Mouse (Mus musculus): ENCODE results near the gene E030018B13Rik. TPM values are rescaled to one million over a fixed set of nuclear protein-coding genes. Genes with fewer than 3 reads are reported as not detected.

The E030018B13Rik gene
- polyA plus RNA-seq, 1 experiment from 2014 or later: not detected

GRCm38 (mm10) chr7:63889116-63889975 is 27.3 kb upstream of the E030018B13Rik start:
- 74% methylated on average over 9 of the region's 9 CpGs for WGBS

GRCm38 (mm10) chr7:63891488-63892075 is 25.1 kb upstream of the E030018B13Rik start:
- DNase-seq (ENCODE audit: low spot score): no peak
- peaks cover 18% of the 10 kb centered on the region for H3K4me1 ChIP-seq (replicated peaks)
- no peak overlapping the region for H3K27ac ChIP-seq
- no peaks in the 10 kb centered on the region for H3K27me3 ChIP-seq (ENCODE audit: insufficient read depth, poor library complexity, severe bottlenecking)
- 72% methylated on average over 43 of the region's 43 CpGs for WGBS
- no peak overlapping the region for H3K4me3 ChIP-seq
- H3K9me3 ChIP-seq: no peaks in the 10 kb centered on the region
- peaks cover 46% of the 10 kb centered on the region for H3K36me3 ChIP-seq

More at GRCm38 (mm10) chr7:63889116-63889975, 27.3 kb upstream of the E030018B13Rik start:
- DNase-seq (ENCODE audit: low spot score): no peak
- no peaks in the 10 kb centered on the region for H3K27me3 ChIP-seq (ENCODE audit: insufficient read depth, poor library complexity, severe bottlenecking)
- peaks cover 46% of the 10 kb centered on the region for H3K36me3 ChIP-seq
- H3K27ac ChIP-seq: no peak overlapping the region; the same call in 1 of the 2 replicates
- no peaks in the 10 kb centered on the region for H3K9me3 ChIP-seq
- no peak overlapping the region for H3K4me3 ChIP-seq
- peaks cover 12% of the 10 kb centered on the region for H3K4me1 ChIP-seq (replicated peaks)

- 88% methylated on average over 5 of the region's 5 CpGs for WGBS
- H3K27me3 ChIP-seq (ENCODE audit: insufficient read depth, poor library complexity, severe bottlenecking): no peaks in the 10 kb centered on the region
- no peaks in the 10 kb centered on the region for H3K9me3 ChIP-seq
- peaks cover 35% of the 10 kb centered on the region for H3K4me1 ChIP-seq (replicated peaks)
- no peak overlapping the region for H3K4me3 ChIP-seq
- peaks cover 35% of the 10 kb centered on the region for H3K36me3 ChIP-seq
- DNase-seq (ENCODE audit: low spot score): no peak
- no peak overlapping the region for H3K27ac ChIP-seq
Measured at GRCm38 (mm10) chr7:63893201-63893600, 23.5 kb upstream of the E030018B13Rik start.

GRCm38 (mm10) chr7:63893729-63894128 is 22.9 kb upstream of the E030018B13Rik start:
- WGBS: 76% methylated on average over 4 of the region's 4 CpGs
- Histone ChIP-seq H3K27ac (no peak overlapping the region), H3K4me3 (no peak overlapping the region), H3K36me3 (peaks cover 30% of the 10 kb centered on the region), H3K4me1 (replicated peaks) (peaks cover 37% of the 10 kb centered on the region), H3K9me3 (no peaks in the 10 kb centered on the region), H3K27me3 (ENCODE audit: insufficient read depth, poor library complexity, severe bottlenecking) (no peaks in the 10 kb centered on the region)
- DNase-seq (ENCODE audit: low spot score): no peak

GRCm38 (mm10) chr7:63894662-63895061 is 22.0 kb upstream of the E030018B13Rik start:
- H3K27ac ChIP-seq: no peak overlapping the region
- no peak overlapping the region for H3K4me3 ChIP-seq
- H3K4me1 ChIP-seq (replicated peaks): peaks cover 30% of the 10 kb centered on the region
- H3K36me3 ChIP-seq: peaks cover 21% of the 10 kb centered on the region
- DNase-seq (ENCODE audit: low spot score): no peak
- 72% methylated on average over 4 of the region's 4 CpGs for WGBS
- no peaks in the 10 kb centered on the region for H3K27me3 ChIP-seq (ENCODE audit: insufficient read depth, poor library complexity, severe bottlenecking)
- no peaks in the 10 kb centered on the region for H3K9me3 ChIP-seq

GRCm38 (mm10) chr7:63895223-63895622 is 21.4 kb upstream of the E030018B13Rik start:
- 90% methylated on average over 3 of the region's 3 CpGs for WGBS
- H3K27ac ChIP-seq: no peak overlapping the region

GRCm38 (mm10) chr7:63896276-63896967 is 20.2 kb upstream of the E030018B13Rik start:
- H3K36me3 ChIP-seq: peaks cover 4% of the 10 kb centered on the region
- no peaks in the 10 kb centered on the region for H3K27me3 ChIP-seq (ENCODE audit: insufficient read depth, poor library complexity, severe bottlenecking)
- DNase-seq (ENCODE audit: low spot score): no peak
- peak overlapping the region; percentile 48 for H3K4me3 ChIP-seq
- H3K4me1 ChIP-seq (replicated peaks): peaks cover 30% of the 10 kb centered on the region
- 20% methylated on average over 17 of the region's 17 CpGs for WGBS
- H3K27ac ChIP-seq: peak overlapping the region; percentile 82
- no peaks in the 10 kb centered on the region for H3K9me3 ChIP-seq

More at GRCm38 (mm10) chr7:63895223-63895622, 21.4 kb upstream of the E030018B13Rik start:
- H3K4me3 ChIP-seq: no peak overlapping the region
- DNase-seq (ENCODE audit: low spot score): no peak
- H3K9me3 ChIP-seq: no peaks in the 10 kb centered on the region
- peaks cover 16% of the 10 kb centered on the region for H3K36me3 ChIP-seq
- no peaks in the 10 kb centered on the region for H3K27me3 ChIP-seq (ENCODE audit: insufficient read depth, poor library complexity, severe bottlenecking)
- peaks cover 28% of the 10 kb centered on the region for H3K4me1 ChIP-seq (replicated peaks)

- peak overlapping the region; percentile 82 for H3K27ac ChIP-seq
- H3K27me3 ChIP-seq (ENCODE audit: insufficient read depth, poor library complexity, severe bottlenecking): no peaks in the 10 kb centered on the region
Measured at GRCm38 (mm10) chr7:63896968-63897468, 19.6 kb upstream of the E030018B13Rik start.

GRCm38 (mm10) chr7:63897655-63898054 is 19.0 kb upstream of the E030018B13Rik start:
- Histone ChIP-seq H3K27me3 (ENCODE audit: insufficient read depth, poor library complexity, severe bottlenecking) (no peaks in the 10 kb centered on the region), H3K4me3 (peak overlapping the region; percentile 48; the same call in 1 of the 2 replicates), H3K27ac (peak overlapping the region; percentile 82; the same call in 1 of the 2 replicates), H3K36me3 (no peaks in the 10 kb centered on the region), H3K9me3 (no peaks in the 10 kb centered on the region), H3K4me1 (replicated peaks) (peaks cover 33% of the 10 kb centered on the region)
- 55% methylated on average over 3 of the region's 3 CpGs for WGBS
- no peak for DNase-seq (ENCODE audit: low spot score)

More at GRCm38 (mm10) chr7:63896968-63897468, 19.6 kb upstream of the E030018B13Rik start:
- H3K9me3 ChIP-seq: no peaks in the 10 kb centered on the region
- WGBS: 3% methylated on average over 22 of the region's 22 CpGs
- H3K4me3 ChIP-seq: peak overlapping the region; percentile 48
- peak; percentile 81 for DNase-seq (ENCODE audit: low spot score)
- peaks cover 33% of the 10 kb centered on the region for H3K4me1 ChIP-seq (replicated peaks)
- H3K36me3 ChIP-seq: no peaks in the 10 kb centered on the region

- Histone ChIP-seq H3K9me3 (no peaks in the 10 kb centered on the region), H3K36me3 (no peaks in the 10 kb centered on the region), H3K27ac (no peak overlapping the region), H3K4me1 (replicated peaks) (peaks cover 39% of the 10 kb centered on the region), H3K4me3 (no peak overlapping the region), H3K27me3 (ENCODE audit: insufficient read depth, poor library complexity, severe bottlenecking) (no peaks in the 10 kb centered on the region)
- 92% methylated on average over 6 of the region's 6 CpGs for WGBS
- DNase-seq (ENCODE audit: low spot score): no peak
Measured at GRCm38 (mm10) chr7:63898201-63898600, 18.5 kb upstream of the E030018B13Rik start.

- H3K27ac ChIP-seq: no peak overlapping the region
- no peaks in the 10 kb centered on the region for H3K27me3 ChIP-seq (ENCODE audit: insufficient read depth, poor library complexity, severe bottlenecking)
- H3K36me3 ChIP-seq: no peaks in the 10 kb centered on the region
- 90% methylated on average over 8 of the region's 8 CpGs for WGBS
- no peaks in the 10 kb centered on the region for H3K9me3 ChIP-seq
- no peak for DNase-seq (ENCODE audit: low spot score)
- H3K4me3 ChIP-seq: no peak overlapping the region
- peaks cover 44% of the 10 kb centered on the region for H3K4me1 ChIP-seq (replicated peaks)
Measured at GRCm38 (mm10) chr7:63899925-63900324, 16.7 kb upstream of the E030018B13Rik start.

GRCm38 (mm10) chr7:63900411-63900810 is 16.2 kb upstream of the E030018B13Rik start:
- no peak for DNase-seq (ENCODE audit: low spot score)
- Histone ChIP-seq H3K9me3 (no peaks in the 10 kb centered on the region), H3K36me3 (no peaks in the 10 kb centered on the region), H3K4me1 (replicated peaks) (peaks cover 44% of the 10 kb centered on the region), H3K27me3 (ENCODE audit: insufficient read depth, poor library complexity, severe bottlenecking) (no peaks in the 10 kb centered on the region), H3K4me3 (no peak overlapping the region), H3K27ac (no peak overlapping the region)
- WGBS: 92% methylated on average over 2 of the region's 2 CpGs

Data from hindbrain, embryonic 10.5 days (tissue).